Mouse (Mus musculus): ENCODE data around the gene Zfp131. TPM values are rescaled to one million over a fixed set of nuclear protein-coding genes. Genes with fewer than 3 reads are reported as not detected.

Zfp131 gene
- polyA plus RNA-seq, 1 experiment from 2014 or later = 38.5 TPM

DNA sequence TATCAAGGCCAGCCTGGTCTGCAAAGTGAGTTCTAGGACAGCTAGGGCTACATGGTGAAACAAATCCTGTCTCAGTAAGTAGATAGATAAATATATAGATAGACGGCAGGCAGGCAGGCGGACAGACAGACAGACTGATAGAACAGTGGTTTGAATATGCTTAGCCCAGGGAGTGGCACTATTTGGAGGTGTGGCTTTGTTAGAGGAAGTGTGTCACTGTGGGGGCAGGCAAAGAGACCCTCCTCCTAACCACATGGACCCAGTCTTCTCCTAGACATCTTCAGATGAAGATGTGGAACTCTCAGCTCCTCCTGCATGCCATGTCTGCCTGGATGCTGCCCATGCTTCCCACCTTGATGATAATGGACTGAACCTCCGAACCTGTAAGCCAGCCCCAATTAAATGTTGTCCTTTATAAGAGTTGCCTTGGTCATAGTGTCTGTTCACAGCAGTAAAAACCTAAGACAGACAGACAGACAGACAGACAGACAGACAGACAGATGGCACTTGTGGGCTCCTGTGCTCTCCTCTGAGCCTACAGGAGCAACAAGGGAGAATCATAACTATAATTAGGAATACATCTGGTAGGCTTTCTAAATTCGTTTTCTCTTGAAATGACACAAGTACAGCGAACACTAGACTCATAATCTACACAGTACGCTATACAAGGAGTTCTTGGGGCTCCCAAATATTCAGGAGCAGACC lies 47.8 kb downstream of the Zfp131 start:
- Histone ChIP-seq H3K36me3 (ENCODE audit: control insufficient read depth, insufficient read depth, low read length) (no peaks in the 10 kb centered on the region), H3K27me3 (ENCODE audit: control insufficient read depth, insufficient read depth, low read length) (no peaks in the 10 kb centered on the region), H3K27ac (ENCODE audit: low read length) (no peak overlapping the region), H3K9me3 (ENCODE audit: control insufficient read depth, low read depth, low read length) (no peaks in the 10 kb centered on the region), H3K4me3 (ENCODE audit: low read depth, low read length) (no peak overlapping the region), H3K4me1 (ENCODE audit: control insufficient read depth, insufficient read depth, low read length) (peaks cover 3% of the 10 kb centered on the region; the same call in 1 of the 2 replicates), H3K9ac (replicated peaks; ENCODE audit: low read depth, low read length) (no peak overlapping the region), H3K4me2 (replicated peaks; ENCODE audit: low read depth, low read length) (no peak overlapping the region)
- no peak for ATAC-seq (ENCODE audit: insufficient number of reproducible peaks, insufficient read depth, low FRiP score, low read depth)
- 88% methylated on average over 6 of the region's 6 CpGs for WGBS

DNA sequence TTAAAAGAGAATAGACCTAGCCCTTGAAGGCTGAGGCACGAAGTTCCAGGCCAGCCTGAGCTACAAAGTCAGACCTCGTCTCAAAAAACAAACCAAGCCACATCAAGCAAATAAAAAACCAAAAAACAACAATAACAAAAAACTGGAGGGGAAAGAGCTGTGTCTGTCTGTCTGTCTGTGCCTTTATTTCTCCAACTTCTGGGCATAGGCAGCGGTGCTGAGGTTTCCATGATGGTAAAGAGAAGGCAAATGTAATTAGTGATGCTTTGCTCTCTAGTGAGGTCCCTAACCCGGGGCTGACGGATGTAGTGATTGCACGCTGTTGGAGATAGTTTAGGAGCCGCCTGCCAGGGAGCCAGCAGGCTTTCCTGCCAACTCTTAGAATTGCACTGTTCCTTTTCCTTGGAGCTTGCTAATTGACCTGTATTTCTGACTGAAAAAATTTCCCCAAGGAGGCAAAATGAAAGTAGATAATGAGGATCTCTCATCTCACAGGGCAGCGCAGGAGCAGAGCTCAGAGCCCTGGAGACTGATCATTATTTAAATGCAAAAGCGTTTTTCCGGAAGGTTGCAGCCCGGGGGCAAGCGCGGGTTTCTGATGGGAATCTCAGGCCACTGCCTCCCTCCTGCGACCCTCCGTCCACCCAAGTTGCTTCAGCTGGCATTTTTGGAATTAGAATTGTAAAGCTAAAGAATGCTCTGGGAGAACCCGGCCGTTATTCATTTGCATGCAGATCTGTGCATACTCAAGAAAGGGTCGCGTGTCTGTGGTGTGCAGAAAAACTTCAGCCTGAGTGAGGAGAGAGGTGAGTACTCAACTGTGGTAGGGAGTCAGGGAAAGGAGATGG lies 49.1 kb downstream of the Zfp131 start:
- Histone ChIP-seq H3K9me3 (ENCODE audit: control insufficient read depth, low read depth, low read length) (no peaks in the 10 kb centered on the region), H3K36me3 (ENCODE audit: control insufficient read depth, insufficient read depth, low read length) (no peaks in the 10 kb centered on the region), H3K27ac (ENCODE audit: low read length) (no peak overlapping the region), H3K9ac (replicated peaks; ENCODE audit: low read depth, low read length) (no peak overlapping the region), H3K4me2 (replicated peaks; ENCODE audit: low read depth, low read length) (peak overlapping the region; percentile 28), H3K27me3 (ENCODE audit: control insufficient read depth, insufficient read depth, low read length) (no peaks in the 10 kb centered on the region), H3K4me3 (ENCODE audit: low read depth, low read length) (peak overlapping the region; percentile 2; the same call in 1 of the 2 replicates), H3K4me1 (ENCODE audit: control insufficient read depth, insufficient read depth, low read length) (peaks cover 3% of the 10 kb centered on the region; the same call in 1 of the 2 replicates)
- WGBS = 11% methylated on average over 19 of the region's 19 CpGs
- no peak for ATAC-seq (ENCODE audit: insufficient number of reproducible peaks, insufficient read depth, low FRiP score, low read depth)

DNA sequence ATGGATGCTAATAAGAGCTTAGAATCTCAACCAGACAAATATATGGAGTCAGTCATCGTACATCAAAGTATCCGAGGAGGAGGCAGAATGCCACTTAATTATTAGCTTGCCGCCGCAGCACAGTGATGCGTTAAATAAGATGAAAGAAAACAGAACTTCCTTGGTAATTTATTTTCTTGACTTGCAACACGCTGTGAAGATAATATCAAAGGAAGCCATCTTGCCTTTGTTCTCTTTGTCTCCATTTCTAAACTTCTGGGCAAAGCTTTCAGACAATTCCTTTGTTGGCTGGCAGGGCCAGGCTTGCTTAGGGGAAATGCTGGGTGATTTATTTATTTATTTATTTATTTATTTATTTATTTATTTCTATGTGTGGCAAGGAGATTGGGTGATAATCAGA lies 59.2 kb downstream of the Zfp131 start:
- Histone ChIP-seq H3K4me1 (ENCODE audit: control insufficient read depth, insufficient read depth, low read length) (no peaks in the 10 kb centered on the region), H3K27me3 (ENCODE audit: control insufficient read depth, insufficient read depth, low read length) (no peaks in the 10 kb centered on the region), H3K9ac (replicated peaks; ENCODE audit: low read depth, low read length) (no peak overlapping the region), H3K4me3 (ENCODE audit: low read depth, low read length) (no peak overlapping the region), H3K9me3 (ENCODE audit: control insufficient read depth, low read depth, low read length) (no peaks in the 10 kb centered on the region), H3K36me3 (ENCODE audit: control insufficient read depth, insufficient read depth, low read length) (no peaks in the 10 kb centered on the region), H3K27ac (ENCODE audit: low read length) (no peak overlapping the region), H3K4me2 (replicated peaks; ENCODE audit: low read depth, low read length) (no peak overlapping the region)
- no peak for ATAC-seq (ENCODE audit: insufficient number of reproducible peaks, insufficient read depth, low FRiP score, low read depth)
- 63% methylated on average over 6 of the region's 6 CpGs for WGBS

DNA sequence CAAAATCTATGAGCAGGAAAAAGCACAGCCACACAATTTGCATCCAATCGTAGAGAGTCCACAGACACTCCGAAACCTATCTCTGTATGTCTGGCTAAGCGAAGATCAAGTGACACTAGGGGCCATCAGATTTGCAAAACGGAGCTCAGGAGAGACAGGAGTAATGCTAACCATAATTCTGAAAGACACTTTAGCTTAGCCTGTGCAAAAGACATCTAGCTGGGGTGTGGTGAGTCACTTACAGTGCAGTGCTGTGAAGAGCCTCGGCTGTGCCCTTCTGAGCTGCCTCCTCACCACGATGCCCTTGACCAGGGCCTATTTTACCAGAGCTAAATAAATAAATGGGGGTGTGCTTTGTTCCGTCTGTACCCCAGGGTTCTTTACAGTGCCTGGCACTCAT lies 61.3 kb downstream of the Zfp131 start:
- Histone ChIP-seq H3K27ac (ENCODE audit: low read length) (no peak overlapping the region), H3K4me1 (ENCODE audit: control insufficient read depth, insufficient read depth, low read length) (no peaks in the 10 kb centered on the region), H3K4me2 (replicated peaks; ENCODE audit: low read depth, low read length) (no peak overlapping the region), H3K9me3 (ENCODE audit: control insufficient read depth, low read depth, low read length) (no peaks in the 10 kb centered on the region), H3K4me3 (ENCODE audit: low read depth, low read length) (no peak overlapping the region), H3K27me3 (ENCODE audit: control insufficient read depth, insufficient read depth, low read length) (no peaks in the 10 kb centered on the region), H3K36me3 (ENCODE audit: control insufficient read depth, insufficient read depth, low read length) (no peaks in the 10 kb centered on the region), H3K9ac (replicated peaks; ENCODE audit: low read depth, low read length) (no peak overlapping the region)
- ATAC-seq (ENCODE audit: insufficient number of reproducible peaks, insufficient read depth, low FRiP score, low read depth) = no peak
- WGBS = 85% methylated on average over 7 of the region's 7 CpGs

DNA sequence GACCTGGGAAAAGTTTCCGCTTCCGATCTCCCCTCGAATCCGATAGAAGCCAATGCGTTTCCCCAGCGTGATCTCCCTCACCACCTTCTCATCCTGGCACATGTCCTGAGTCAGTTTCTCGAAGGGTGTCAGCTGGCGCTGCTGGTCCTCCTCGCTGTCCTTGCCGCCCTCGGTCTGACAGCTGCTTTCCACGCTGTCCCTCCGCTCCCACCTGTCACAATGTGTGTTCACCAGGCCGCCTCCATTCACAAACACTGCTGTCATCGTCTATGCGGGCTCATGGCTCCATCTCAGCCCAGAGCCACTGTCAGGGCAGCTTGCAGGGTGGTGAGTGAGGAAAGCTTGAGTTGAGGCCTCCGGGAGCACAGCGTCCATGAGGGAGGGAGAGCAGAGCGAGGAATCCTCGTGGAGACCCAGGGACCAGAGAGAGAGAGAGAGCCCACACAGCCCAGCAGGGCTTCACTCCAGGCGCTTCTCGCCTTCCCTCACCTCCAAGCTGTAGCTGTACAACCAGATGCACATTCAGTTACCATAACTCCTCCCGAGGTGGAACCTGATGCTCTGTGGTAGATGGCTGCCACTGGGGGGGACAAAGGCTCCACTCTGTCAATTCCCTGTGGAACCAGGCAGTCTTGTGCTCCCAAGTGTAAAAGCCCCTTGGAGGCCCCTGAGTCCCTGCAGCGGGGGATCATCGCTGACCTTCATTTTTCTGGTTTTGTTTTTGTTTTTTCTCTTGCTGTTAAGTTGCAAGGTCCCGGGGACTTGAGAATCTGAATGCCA lies 62.9 kb downstream of the Zfp131 start:
- ATAC-seq (ENCODE audit: insufficient number of reproducible peaks, insufficient read depth, low FRiP score, low read depth) = no peak
- Histone ChIP-seq H3K4me2 (replicated peaks; ENCODE audit: low read depth, low read length) (no peak overlapping the region), H3K9ac (replicated peaks; ENCODE audit: low read depth, low read length) (no peak overlapping the region)

DNA sequence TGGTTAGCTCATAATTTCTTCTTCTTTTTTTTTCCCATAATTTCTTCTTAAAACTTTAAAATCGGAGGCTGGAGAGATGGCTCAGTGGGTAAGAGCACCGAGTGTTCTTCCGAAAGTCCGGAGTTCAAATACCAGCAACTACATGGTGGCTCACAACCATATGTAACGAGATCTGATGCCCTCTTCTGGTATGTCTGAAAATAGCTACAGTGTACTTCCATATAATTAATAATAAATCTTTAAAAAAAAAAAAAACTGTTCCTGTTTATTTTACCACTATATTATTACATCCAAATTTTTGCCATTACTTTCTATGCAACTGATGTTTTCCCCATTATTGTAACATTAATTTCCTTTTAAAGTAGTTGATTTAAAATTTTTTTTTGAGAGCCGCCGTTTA lies 66.1 kb downstream of the Zfp131 start:
- Histone ChIP-seq H3K27ac (ENCODE audit: low read length) (no peak overlapping the region), H3K27me3 (ENCODE audit: control insufficient read depth, insufficient read depth, low read length) (no peaks in the 10 kb centered on the region), H3K36me3 (ENCODE audit: control insufficient read depth, insufficient read depth, low read length) (no peaks in the 10 kb centered on the region), H3K4me3 (ENCODE audit: low read depth, low read length) (no peak overlapping the region), H3K4me2 (replicated peaks; ENCODE audit: low read depth, low read length) (no peak overlapping the region), H3K4me1 (ENCODE audit: control insufficient read depth, insufficient read depth, low read length) (no peaks in the 10 kb centered on the region), H3K9me3 (ENCODE audit: control insufficient read depth, low read depth, low read length) (no peaks in the 10 kb centered on the region), H3K9ac (replicated peaks; ENCODE audit: low read depth, low read length) (no peak overlapping the region)
- WGBS = 83% methylated on average over 7 of the region's 7 CpGs
- ATAC-seq (ENCODE audit: insufficient number of reproducible peaks, insufficient read depth, low FRiP score, low read depth) = no peak

More for the DNA sequence above, 62.9 kb downstream of the Zfp131 start:
- no peaks in the 10 kb centered on the region for H3K9me3 ChIP-seq (ENCODE audit: control insufficient read depth, low read depth, low read length)
- H3K27me3 ChIP-seq (ENCODE audit: control insufficient read depth, insufficient read depth, low read length) = no peaks in the 10 kb centered on the region
- no peak overlapping the region for H3K27ac ChIP-seq (ENCODE audit: low read length)
- no peak overlapping the region for H3K4me3 ChIP-seq (ENCODE audit: low read depth, low read length)
- H3K36me3 ChIP-seq (ENCODE audit: control insufficient read depth, insufficient read depth, low read length) = no peaks in the 10 kb centered on the region
- H3K4me1 ChIP-seq (ENCODE audit: control insufficient read depth, insufficient read depth, low read length) = no peaks in the 10 kb centered on the region
- WGBS = 64% methylated on average over 26 of the region's 26 CpGs

DNA sequence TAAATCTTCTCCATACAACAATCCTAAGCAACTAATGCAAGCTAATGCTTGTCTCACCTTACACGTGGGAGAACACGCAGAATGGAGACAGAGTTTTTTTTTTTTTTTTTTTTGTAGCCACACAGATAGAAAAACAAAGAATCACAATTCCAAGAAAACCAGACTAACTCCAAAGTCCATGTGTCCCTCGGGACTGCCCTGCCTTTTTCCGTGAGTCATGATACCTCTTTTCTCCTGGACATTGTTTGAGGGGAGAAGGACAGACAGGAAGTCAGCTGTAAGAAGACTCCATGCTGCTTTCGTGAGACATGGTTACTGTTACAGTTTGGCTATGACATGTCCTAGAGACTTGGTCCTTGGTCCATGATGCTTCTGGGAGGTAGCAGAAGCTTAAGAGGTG lies 67.3 kb downstream of the Zfp131 start:
- H3K4me1 ChIP-seq (ENCODE audit: control insufficient read depth, insufficient read depth, low read length) = no peaks in the 10 kb centered on the region
- WGBS = 84% methylated on average over 5 of the region's 5 CpGs
- H3K9me3 ChIP-seq (ENCODE audit: control insufficient read depth, low read depth, low read length) = no peaks in the 10 kb centered on the region
- no peaks in the 10 kb centered on the region for H3K36me3 ChIP-seq (ENCODE audit: control insufficient read depth, insufficient read depth, low read length)
- H3K4me2 ChIP-seq (replicated peaks; ENCODE audit: low read depth, low read length) = no peak overlapping the region
- no peaks in the 10 kb centered on the region for H3K27me3 ChIP-seq (ENCODE audit: control insufficient read depth, insufficient read depth, low read length)
- no peak overlapping the region for H3K4me3 ChIP-seq (ENCODE audit: low read depth, low read length)
- ATAC-seq (ENCODE audit: insufficient number of reproducible peaks, insufficient read depth, low FRiP score, low read depth) = no peak
- no peak overlapping the region for H3K9ac ChIP-seq (replicated peaks; ENCODE audit: low read depth, low read length)
- no peak overlapping the region for H3K27ac ChIP-seq (ENCODE audit: low read length)

DNA sequence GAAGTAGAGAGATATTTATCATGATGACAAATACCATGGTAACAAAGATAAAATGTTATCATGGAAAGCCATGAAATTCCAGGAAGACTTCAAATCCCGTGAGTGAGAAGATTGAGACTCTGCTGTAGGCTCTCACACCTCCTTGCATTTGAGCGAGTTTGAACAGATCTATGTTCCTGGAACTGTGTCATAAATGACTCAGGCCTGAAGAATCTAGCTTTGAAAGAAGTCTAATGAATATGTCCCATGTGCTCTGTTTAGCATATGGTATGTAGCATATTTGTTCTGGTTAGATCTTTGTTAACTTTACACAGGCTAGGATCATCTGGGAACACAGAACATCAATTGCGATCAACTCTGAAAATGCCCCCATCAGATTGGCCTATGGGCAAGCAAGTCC lies 68.2 kb downstream of the Zfp131 start:
- H3K27me3 ChIP-seq (ENCODE audit: control insufficient read depth, insufficient read depth, low read length) = no peaks in the 10 kb centered on the region
- WGBS = 72% methylated on average over 3 of the region's 3 CpGs
- no peaks in the 10 kb centered on the region for H3K9me3 ChIP-seq (ENCODE audit: control insufficient read depth, low read depth, low read length)
- ATAC-seq (ENCODE audit: insufficient number of reproducible peaks, insufficient read depth, low FRiP score, low read depth) = no peak
- H3K9ac ChIP-seq (replicated peaks; ENCODE audit: low read depth, low read length) = no peak overlapping the region
- no peaks in the 10 kb centered on the region for H3K4me1 ChIP-seq (ENCODE audit: control insufficient read depth, insufficient read depth, low read length)
- H3K4me3 ChIP-seq (ENCODE audit: low read depth, low read length) = no peak overlapping the region
- H3K4me2 ChIP-seq (replicated peaks; ENCODE audit: low read depth, low read length) = no peak overlapping the region
- H3K36me3 ChIP-seq (ENCODE audit: control insufficient read depth, insufficient read depth, low read length) = no peaks in the 10 kb centered on the region
- H3K27ac ChIP-seq (ENCODE audit: low read length) = no peak overlapping the region
